Mouse (Mus musculus): ENCODE results near the gene Upk3a. TPM values are rescaled to one million over a fixed set of nuclear protein-coding genes. Genes with fewer than 3 reads are reported as not detected.

Upk3a gene
- polyA plus RNA-seq (2012; rRNA removed; ENCODE audit: low replicate concordance): 0.74 and 4.1 TPM in 2 replicates

GRCm38 (mm10) chr15:85016951-85017664 lies at the start of gene Upk3a:
Upk3a (plus strand) TSS chr15:85017141.

GRCm38 (mm10) chr15:84987874-84988825 lies 28.8 kb upstream of the Upk3a start, which contains the start of gene 5031439G07Rik:
5031439G07Rik (minus strand) TSS chr15:84988551.

GRCm38 (mm10) chr15:85028648-85029047 lies 11.7 kb downstream of the Upk3a start, which contains the start of gene Fam118a:
Fam118a (plus strand) TSS chr15:85028948.

Other genes starting within 250 kb of the Upk3a start
- gene Phf21b, start 161.1 kb upstream of the Upk3a start, polyA plus RNA-seq (2012; rRNA removed; ENCODE audit: low replicate concordance): 3.1 and 6.2 TPM in 2 replicates
- 0.09 and 0.19 TPM in 2 replicates for gene Gm29666, start 97.1 kb upstream of the Upk3a start, polyA plus RNA-seq (2012; rRNA removed; ENCODE audit: low replicate concordance)
- 5.5 and 6.5 TPM in 2 replicates for gene Nup50, start 93.7 kb upstream of the Upk3a start, polyA plus RNA-seq (2012; rRNA removed; ENCODE audit: low replicate concordance)
- gene 5031439G07Rik, start 28.6 kb upstream of the Upk3a start, polyA plus RNA-seq (2012; rRNA removed; ENCODE audit: low replicate concordance): 8.8 and 12.1 TPM in 2 replicates
- 1.4 and 8.6 TPM in 2 replicates for gene Fam118a, start 11.8 kb downstream of the Upk3a start, polyA plus RNA-seq (2012; rRNA removed; ENCODE audit: low replicate concordance)
- gene Smc1b, start 114.8 kb downstream of the Upk3a start, polyA plus RNA-seq (2012; rRNA removed; ENCODE audit: low replicate concordance): not detected in 2 replicates
- not detected in 2 replicates for gene Ribc2, start 114.9 kb downstream of the Upk3a start, polyA plus RNA-seq (2012; rRNA removed; ENCODE audit: low replicate concordance)
- gene Fbln1, start 188.8 kb downstream of the Upk3a start, polyA plus RNA-seq (2012; rRNA removed; ENCODE audit: low replicate concordance): 194 and 530 TPM in 2 replicates